Mouse (Mus musculus) hindbrain, embryonic 11.5 days (tissue): Measurements from ENCODE around the gene Numa1. TPM values are rescaled to one million over a fixed set of nuclear protein-coding genes. Genes with fewer than 3 reads are reported as not detected.

Experiments
- ATAC-seq: fragments of 200-750 bp; cut with Nextera tagmentation; 2 replicates; pipeline ENCODE4 v1.8.0; 2017; ENCODE audit warnings: mild to moderate bottlenecking, moderate TSS enrichment, moderate library complexity; ENCODE audit not compliant: low FRiP score
- DNase-seq: peaks from one replicate; pipeline ENCODE4 v3.0.0-alpha.2; 2015; ENCODE audit warnings: low spot score
- H3K27ac ChIP-seq: fragments of 300-500 bp; sonication (generic); 2 replicates; pipeline ENCODE4 v1.5.1; 2014; ENCODE audit warnings: mild to moderate bottlenecking, low read depth, low read length
- H3K27me3 ChIP-seq: fragments of 300-500 bp; sonication (generic); 2 replicates; pipeline ENCODE4 v1.6.1; 2014; ENCODE audit warnings: mild to moderate bottlenecking, low read length, moderate library complexity, mixed read lengths; ENCODE audit not compliant: control insufficient read depth, insufficient read depth
- H3K36me3 ChIP-seq: fragments of 300-500 bp; sonication (generic); 2 replicates; pipeline ENCODE4 v1.6.1; 2014; ENCODE audit warnings: mild to moderate bottlenecking, low read length, moderate library complexity, mixed read lengths; ENCODE audit not compliant: control insufficient read depth, insufficient read depth
- H3K4me1 ChIP-seq: fragments of 300-500 bp; sonication (generic); replicated peaks from 2 replicates; pipeline ENCODE4 v1.6.1; 2014; ENCODE audit warnings: low read length, mixed read lengths; ENCODE audit not compliant: control insufficient read depth, insufficient read depth
- H3K4me2 ChIP-seq: fragments of 300-500 bp; sonication (generic); replicated peaks from 2 replicates; pipeline ENCODE4 v1.6.1; 2014; ENCODE audit warnings: mild to moderate bottlenecking, low read depth, low read length
- H3K4me3 ChIP-seq: fragments of 300-500 bp; sonication (generic); 2 replicates; pipeline ENCODE4 v1.5.1; 2014; ENCODE audit warnings: low read depth, low read length
- H3K9ac ChIP-seq: fragments of 300-500 bp; sonication (generic); 2 replicates; pipeline ENCODE4 v1.6.1; 2014; ENCODE audit warnings: low read depth, low read length
- H3K9me3 ChIP-seq: fragments of 300-500 bp; sonication (generic); 2 replicates; pipeline ENCODE4 v1.6.1; 2016; ENCODE audit warnings: low read length; ENCODE audit not compliant: control insufficient read depth
- WGBS: fragments of 180-500 bp; shearing (Covaris S2); extraction: QIAGEN DNeasy Blood & Tissue Kit; methylation state at CpG from one replicate; pipeline ENCODE4 v1.1.7; 2014; 5-methylcytosine and 5-hydroxymethylcytosine counted together
- polyA plus RNA-seq: library from polyadenylated mRNA; unstranded; fragments of >200 nt; fragmentation: Nextera tagmentation; extraction: Ambion mirVana; gene quantifications from 2 replicates; pipeline ENCODE4 v1.2.1, GENCODE M21; 2014

Gene Numa1
- 86.9 and 88.9 TPM in 2 replicates for polyA plus RNA-seq

DNA sequence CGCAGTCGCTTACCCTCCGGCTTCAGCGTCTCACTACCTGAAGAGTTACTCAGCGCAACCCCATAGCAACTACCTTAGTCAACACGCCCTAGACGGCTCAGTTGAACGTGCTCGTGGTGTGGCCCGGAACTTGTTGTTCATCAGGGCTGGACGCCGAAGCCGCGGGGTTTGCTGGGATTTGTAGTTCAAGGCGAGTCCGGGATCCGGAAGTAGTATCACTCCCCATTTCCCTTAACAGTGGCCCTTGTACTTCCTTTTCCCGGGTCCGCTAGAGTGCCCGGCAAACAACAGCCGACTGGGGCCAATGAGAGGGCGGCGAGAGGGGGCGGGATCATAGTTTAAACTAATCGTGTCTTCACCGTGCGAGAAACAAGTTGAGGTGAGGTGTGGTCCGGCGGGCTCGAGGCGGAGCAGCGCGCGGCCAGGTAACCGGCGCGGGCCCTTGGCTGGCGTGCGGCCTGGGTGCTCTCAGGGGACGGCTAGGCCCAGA, at the start of gene Numa1, which contains the start of gene Lrrc51:
Gene Numa1 (plus strand): TSS at position 361 of the 490 bp plus-strand sequence.
Gene Lrrc51 (minus strand): TSS at position 145 of the 490 bp plus-strand sequence.
- peak within 1 kb of the TSS; percentile 73 for H3K4me2 ChIP-seq
- 0% methylated on average over 40 of the region's 40 CpGs for WGBS
- H3K27me3 ChIP-seq = no peaks in the 10 kb centered on the region
- H3K27ac ChIP-seq = peak within 1 kb of the TSS; percentile 70
- no peaks in the 10 kb centered on the region for H3K9me3 ChIP-seq
- DNase-seq (peak; percentile 96), ATAC-seq (peak; percentile 99)
- H3K9ac ChIP-seq = peak within 1 kb of the TSS; percentile 87
- peak within 1 kb of the TSS; percentile 92 for H3K4me3 ChIP-seq
- H3K36me3 ChIP-seq = no peaks in the 10 kb centered on the region
- H3K4me1 ChIP-seq = no peaks in the 10 kb centered on the region

GRCm38 (mm10) chr7:101884160-101884559, 49.8 kb upstream of the Numa1 start:
- no peak overlapping the region for H3K4me3 ChIP-seq
- DNase-seq (no peak), ATAC-seq (no peak)
- no peaks in the 10 kb centered on the region for H3K9me3 ChIP-seq
- no peaks in the 10 kb centered on the region for H3K36me3 ChIP-seq
- H3K4me1 ChIP-seq = no peaks in the 10 kb centered on the region
- 100% methylated on average over 4 of the region's 4 CpGs for WGBS
- H3K4me2 ChIP-seq = no peak overlapping the region
- no peak overlapping the region for H3K27ac ChIP-seq
- H3K9ac ChIP-seq = no peak overlapping the region
- H3K27me3 ChIP-seq = no peaks in the 10 kb centered on the region

DNA sequence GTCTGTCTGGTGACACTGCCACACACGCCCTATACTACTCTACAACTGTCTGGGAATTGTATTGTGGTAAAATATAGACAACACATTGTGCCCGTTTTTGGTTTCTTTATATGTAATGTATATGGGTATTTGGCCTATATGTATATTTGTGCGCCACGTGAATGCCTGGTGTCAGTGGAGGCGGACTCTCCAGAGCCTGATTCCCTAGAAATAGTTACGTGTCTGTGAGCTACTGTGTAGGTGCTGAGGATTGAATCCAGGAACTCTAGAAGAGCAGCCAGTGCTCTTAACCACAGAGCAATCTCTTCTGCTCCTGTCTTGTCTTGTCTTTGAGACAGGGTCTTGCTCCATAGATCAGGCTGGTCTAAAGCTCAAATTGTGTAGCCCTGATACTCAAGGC, 47.6 kb upstream of the Numa1 start:
- Histone ChIP-seq H3K4me1 (no peaks in the 10 kb centered on the region), H3K9me3 (no peaks in the 10 kb centered on the region), H3K27ac (no peak overlapping the region), H3K36me3 (no peaks in the 10 kb centered on the region), H3K9ac (no peak overlapping the region), H3K4me2 (no peak overlapping the region), H3K27me3 (no peaks in the 10 kb centered on the region), H3K4me3 (no peak overlapping the region)
- WGBS = 83% methylated on average over 6 of the region's 6 CpGs
- DNase-seq (no peak), ATAC-seq (no peak)

GRCm38 (mm10) chr7:101888460-101888859, 45.5 kb upstream of the Numa1 start:
- no peak for DNase-seq
- H3K9me3 ChIP-seq = no peaks in the 10 kb centered on the region
- no peak overlapping the region for H3K4me3 ChIP-seq
- no peaks in the 10 kb centered on the region for H3K4me1 ChIP-seq
- H3K27me3 ChIP-seq = no peaks in the 10 kb centered on the region
- H3K36me3 ChIP-seq = no peaks in the 10 kb centered on the region
- no peak overlapping the region for H3K27ac ChIP-seq
- H3K4me2 ChIP-seq = no peak overlapping the region
- WGBS = 86% methylated on average over 4 of the region's 4 CpGs
- ATAC-seq = no peak
- no peak overlapping the region for H3K9ac ChIP-seq

DNA sequence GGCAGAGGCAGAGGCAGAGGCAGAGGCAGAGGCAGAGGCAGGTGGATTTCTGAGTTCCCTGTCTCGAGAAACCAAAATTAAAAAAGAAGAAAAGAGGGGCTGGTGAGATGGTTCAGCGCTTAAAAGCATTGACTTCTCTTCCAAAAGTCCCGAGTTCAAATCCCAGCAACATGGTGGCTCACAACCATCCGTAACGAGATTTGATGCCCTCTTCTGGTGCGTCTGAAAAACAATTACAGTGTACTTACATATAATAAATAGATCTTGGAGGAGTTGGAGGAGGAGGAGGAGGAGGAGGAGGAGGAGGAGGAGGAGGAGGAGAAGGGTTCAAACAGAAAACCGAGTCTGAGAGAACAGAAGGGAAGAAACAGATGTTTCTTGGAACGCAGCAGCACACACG, 38.2 kb upstream of the Numa1 start:
- H3K4me3 ChIP-seq = peak overlapping the region; percentile 56
- H3K9me3 ChIP-seq = no peaks in the 10 kb centered on the region
- H3K27ac ChIP-seq = no peak overlapping the region
- ATAC-seq = no peak
- H3K4me2 ChIP-seq = peak overlapping the region; percentile 22
- H3K27me3 ChIP-seq = no peaks in the 10 kb centered on the region
- no peaks in the 10 kb centered on the region for H3K4me1 ChIP-seq
- WGBS = 37% methylated on average over 9 of the region's 9 CpGs
- no peaks in the 10 kb centered on the region for H3K36me3 ChIP-seq
- no peak for DNase-seq
- H3K9ac ChIP-seq = peak overlapping the region; percentile 57; the same call in 1 of the 2 replicates

- H3K27me3 ChIP-seq = no peaks in the 10 kb centered on the region
- no peaks in the 10 kb centered on the region for H3K4me1 ChIP-seq
- peak overlapping the region; percentile 56 for H3K4me3 ChIP-seq
- H3K4me2 ChIP-seq = peak overlapping the region; percentile 46
- no peaks in the 10 kb centered on the region for H3K36me3 ChIP-seq
- WGBS = under 1% methylated on average over 56 of the region's 57 CpGs
- peak; percentile 99 for ATAC-seq
- no peaks in the 10 kb centered on the region for H3K9me3 ChIP-seq
- DNase-seq = peak; percentile 97
- H3K27ac ChIP-seq = peak overlapping the region; percentile 89
- peak overlapping the region; percentile 57 for H3K9ac ChIP-seq
Observed at GRCm38 (mm10) chr7:101896104-101897066, 37.5 kb upstream of the Numa1 start.

DNA sequence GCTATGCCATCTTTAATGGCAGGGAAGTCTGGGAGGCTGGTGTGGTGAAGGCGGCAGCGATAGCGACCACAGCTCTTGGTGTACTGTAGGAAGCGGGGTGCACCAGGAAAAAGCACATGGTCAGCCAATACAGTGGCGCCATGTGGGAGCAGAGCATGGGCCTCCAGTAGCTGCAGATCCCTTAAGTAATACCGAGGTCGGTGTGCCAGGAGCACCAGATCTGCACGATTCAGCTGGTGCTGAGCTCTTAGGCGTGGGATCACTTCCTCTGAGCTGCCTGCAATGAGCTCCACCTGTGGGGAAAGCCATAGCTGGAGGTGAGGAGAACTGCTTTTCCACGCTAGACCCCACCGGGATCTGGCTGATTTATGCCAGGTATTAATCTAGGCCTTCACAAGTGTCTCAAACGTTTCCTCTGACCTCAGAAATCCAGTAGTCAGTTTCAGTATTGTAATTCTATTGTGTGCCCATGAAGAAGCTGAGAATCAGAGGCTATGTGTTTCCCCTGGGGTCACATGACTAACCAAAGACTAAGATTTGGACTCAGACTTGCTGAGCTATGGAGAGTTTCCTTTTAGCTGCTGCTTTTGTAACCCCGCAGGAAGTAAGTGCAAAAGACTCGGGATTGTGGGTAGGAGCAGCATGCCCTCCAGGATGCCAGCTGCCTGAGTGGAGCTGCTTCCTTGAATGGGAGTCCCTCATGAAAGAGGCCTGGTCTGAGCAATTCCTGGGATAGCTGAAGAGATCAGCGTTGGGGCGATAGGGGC, 33.4 kb upstream of the Numa1 start:
- Histone ChIP-seq H3K9me3 (no peaks in the 10 kb centered on the region), H3K27me3 (no peaks in the 10 kb centered on the region), H3K4me3 (no peak overlapping the region), H3K4me1 (no peaks in the 10 kb centered on the region), H3K9ac (no peak overlapping the region), H3K4me2 (no peak overlapping the region), H3K36me3 (no peaks in the 10 kb centered on the region), H3K27ac (no peak overlapping the region)
- ATAC-seq (no peak), DNase-seq (no peak)
- 93% methylated on average over 16 of the region's 16 CpGs for WGBS

DNA sequence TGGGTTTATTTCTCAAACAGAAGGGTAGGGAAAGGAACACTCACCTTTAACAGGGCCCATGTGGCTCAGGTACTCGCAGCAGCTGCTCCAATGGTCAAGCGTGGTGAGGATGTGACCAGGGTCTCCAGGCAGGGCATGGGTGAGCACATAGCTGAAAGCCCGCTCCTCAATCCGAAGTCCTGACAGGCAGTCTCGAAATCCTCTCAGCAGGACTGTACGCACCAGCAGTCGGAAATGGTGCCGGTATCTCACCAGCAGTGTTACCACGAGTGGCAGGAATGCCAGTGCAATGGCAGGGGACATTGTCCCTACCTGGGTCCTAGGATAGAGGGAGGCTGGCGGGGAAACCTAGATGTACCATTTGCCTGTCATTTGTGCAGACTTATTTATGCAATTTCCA, 31.9 kb upstream of the Numa1 start:
- no peak overlapping the region for H3K4me2 ChIP-seq
- H3K4me3 ChIP-seq = no peak overlapping the region
- no peaks in the 10 kb centered on the region for H3K36me3 ChIP-seq
- no peaks in the 10 kb centered on the region for H3K9me3 ChIP-seq
- WGBS = 91% methylated on average over 10 of the region's 10 CpGs
- no peak overlapping the region for H3K9ac ChIP-seq
- ATAC-seq (no peak), DNase-seq (no peak)
- H3K27ac ChIP-seq = no peak overlapping the region
- H3K4me1 ChIP-seq = peaks cover 4% of the 10 kb centered on the region
- H3K27me3 ChIP-seq = no peaks in the 10 kb centered on the region
